Mouse (Mus musculus): ENCODE measurements around the gene Krt4. TPM values are rescaled to one million over a fixed set of nuclear protein-coding genes. Genes with fewer than 3 reads are reported as not detected.

Krt4 gene
- polyA plus RNA-seq (2014; fragmentation: Illumina TruSeq; extraction: RNeasy Lipid Tissue Mini Kit (QIAGEN cat#74804); ENCODE audit: low read depth, low replicate concordance) = not detected

GRCm38 (mm10) chr15:101924635-101925034, at the start of gene Krt4:
Gene Krt4 (minus strand): TSS chr15:101924735.

GRCm38 (mm10) chr15:101954187-101954586, 29.7 kb upstream of the Krt4 start, which contains the start of gene Krt78:
Gene Krt78 (minus strand): TSS chr15:101954287.

GRCm38 (mm10) chr15:101940274-101940829, 15.8 kb upstream of the Krt4 start, which contains the start of gene Krt79:
Gene Krt79 (minus strand): TSS chr15:101940324.

GRCm38 (mm10) chr15:101892820-101893219, 31.7 kb downstream of the Krt4 start, which contains the start of gene Krt76:
Gene Krt76 (minus strand): TSS chr15:101892920.

GRCm38 (mm10) chr15:101869431-101869830, 55.1 kb downstream of the Krt4 start, which contains the start of gene Krt77:
Gene Krt77 (minus strand): TSS chr15:101869705.

Other genes starting within 250 kb of the Krt4 start
- gene Krt6b, start 244.4 kb downstream of the Krt4 start, polyA plus RNA-seq (2014; fragmentation: Illumina TruSeq; extraction: RNeasy Lipid Tissue Mini Kit (QIAGEN cat#74804); ENCODE audit: low read depth, low replicate concordance) = not detected
- gene Krt6a, start 230.4 kb downstream of the Krt4 start, polyA plus RNA-seq (2014; fragmentation: Illumina TruSeq; extraction: RNeasy Lipid Tissue Mini Kit (QIAGEN cat#74804); ENCODE audit: low read depth, low replicate concordance) = not detected
- not detected for gene Krt5, start 211.8 kb downstream of the Krt4 start, polyA plus RNA-seq (2014; fragmentation: Illumina TruSeq; extraction: RNeasy Lipid Tissue Mini Kit (QIAGEN cat#74804); ENCODE audit: low read depth, low replicate concordance)
- gene Krt71, start 181.6 kb downstream of the Krt4 start, polyA plus RNA-seq (2014; fragmentation: Illumina TruSeq; extraction: RNeasy Lipid Tissue Mini Kit (QIAGEN cat#74804); ENCODE audit: low read depth, low replicate concordance) = not detected
- gene Krt72, start 138.3 kb downstream of the Krt4 start, polyA plus RNA-seq (2014; fragmentation: Illumina TruSeq; extraction: RNeasy Lipid Tissue Mini Kit (QIAGEN cat#74804); ENCODE audit: low read depth, low replicate concordance) = not detected
- not detected for gene Krt73, start 122.4 kb downstream of the Krt4 start, polyA plus RNA-seq (2014; fragmentation: Illumina TruSeq; extraction: RNeasy Lipid Tissue Mini Kit (QIAGEN cat#74804); ENCODE audit: low read depth, low replicate concordance)
- gene Krt2, start 106.6 kb downstream of the Krt4 start, polyA plus RNA-seq (2014; fragmentation: Illumina TruSeq; extraction: RNeasy Lipid Tissue Mini Kit (QIAGEN cat#74804); ENCODE audit: low read depth, low replicate concordance) = not detected
- not detected for gene Krt1, start 73.9 kb downstream of the Krt4 start, polyA plus RNA-seq (2014; fragmentation: Illumina TruSeq; extraction: RNeasy Lipid Tissue Mini Kit (QIAGEN cat#74804); ENCODE audit: low read depth, low replicate concordance)
- gene Krt77, start 55.0 kb downstream of the Krt4 start, polyA plus RNA-seq (2014; fragmentation: Illumina TruSeq; extraction: RNeasy Lipid Tissue Mini Kit (QIAGEN cat#74804); ENCODE audit: low read depth, low replicate concordance) = not detected
- not detected for gene Krt76, start 31.8 kb downstream of the Krt4 start, polyA plus RNA-seq (2014; fragmentation: Illumina TruSeq; extraction: RNeasy Lipid Tissue Mini Kit (QIAGEN cat#74804); ENCODE audit: low read depth, low replicate concordance)
- not detected for gene Krt79, start 15.6 kb upstream of the Krt4 start, polyA plus RNA-seq (2014; fragmentation: Illumina TruSeq; extraction: RNeasy Lipid Tissue Mini Kit (QIAGEN cat#74804); ENCODE audit: low read depth, low replicate concordance)
- not detected for gene Krt78, start 29.6 kb upstream of the Krt4 start, polyA plus RNA-seq (2014; fragmentation: Illumina TruSeq; extraction: RNeasy Lipid Tissue Mini Kit (QIAGEN cat#74804); ENCODE audit: low read depth, low replicate concordance)
- 16.7 TPM for gene Krt8, start 79.7 kb upstream of the Krt4 start, polyA plus RNA-seq (2014; fragmentation: Illumina TruSeq; extraction: RNeasy Lipid Tissue Mini Kit (QIAGEN cat#74804); ENCODE audit: low read depth, low replicate concordance)
- 19.0 TPM for gene Krt18, start 103.4 kb upstream of the Krt4 start, polyA plus RNA-seq (2014; fragmentation: Illumina TruSeq; extraction: RNeasy Lipid Tissue Mini Kit (QIAGEN cat#74804); ENCODE audit: low read depth, low replicate concordance)
- 130 TPM for gene Eif4b, start 149.0 kb upstream of the Krt4 start, polyA plus RNA-seq (2014; fragmentation: Illumina TruSeq; extraction: RNeasy Lipid Tissue Mini Kit (QIAGEN cat#74804); ENCODE audit: low read depth, low replicate concordance)
- 17.7 TPM for gene Tns2, start 175.7 kb upstream of the Krt4 start, polyA plus RNA-seq (2014; fragmentation: Illumina TruSeq; extraction: RNeasy Lipid Tissue Mini Kit (QIAGEN cat#74804); ENCODE audit: low read depth, low replicate concordance)
- 0.85 TPM for gene Spryd3, start 211.5 kb upstream of the Krt4 start, polyA plus RNA-seq (2014; fragmentation: Illumina TruSeq; extraction: RNeasy Lipid Tissue Mini Kit (QIAGEN cat#74804); ENCODE audit: low read depth, low replicate concordance)
- gene Igfbp6, start 219.6 kb upstream of the Krt4 start, polyA plus RNA-seq (2014; fragmentation: Illumina TruSeq; extraction: RNeasy Lipid Tissue Mini Kit (QIAGEN cat#74804); ENCODE audit: low read depth, low replicate concordance) = not detected
- 7.1 TPM for gene Soat2, start 225.8 kb upstream of the Krt4 start, polyA plus RNA-seq (2014; fragmentation: Illumina TruSeq; extraction: RNeasy Lipid Tissue Mini Kit (QIAGEN cat#74804); ENCODE audit: low read depth, low replicate concordance)

All from liver, adult 10 weeks (tissue).